Mouse (Mus musculus): Measurements from ENCODE around the gene Rabepk.
A peak's percentile ranks its signal among the peaks of the same experiment; 100 is the strongest.
"Not testable (repeated sequence)": the region's sequence is repeated elsewhere in the genome, so short reads cannot be mapped to it uniquely, and the experiment has no call there.

Rabepk gene

DNA sequence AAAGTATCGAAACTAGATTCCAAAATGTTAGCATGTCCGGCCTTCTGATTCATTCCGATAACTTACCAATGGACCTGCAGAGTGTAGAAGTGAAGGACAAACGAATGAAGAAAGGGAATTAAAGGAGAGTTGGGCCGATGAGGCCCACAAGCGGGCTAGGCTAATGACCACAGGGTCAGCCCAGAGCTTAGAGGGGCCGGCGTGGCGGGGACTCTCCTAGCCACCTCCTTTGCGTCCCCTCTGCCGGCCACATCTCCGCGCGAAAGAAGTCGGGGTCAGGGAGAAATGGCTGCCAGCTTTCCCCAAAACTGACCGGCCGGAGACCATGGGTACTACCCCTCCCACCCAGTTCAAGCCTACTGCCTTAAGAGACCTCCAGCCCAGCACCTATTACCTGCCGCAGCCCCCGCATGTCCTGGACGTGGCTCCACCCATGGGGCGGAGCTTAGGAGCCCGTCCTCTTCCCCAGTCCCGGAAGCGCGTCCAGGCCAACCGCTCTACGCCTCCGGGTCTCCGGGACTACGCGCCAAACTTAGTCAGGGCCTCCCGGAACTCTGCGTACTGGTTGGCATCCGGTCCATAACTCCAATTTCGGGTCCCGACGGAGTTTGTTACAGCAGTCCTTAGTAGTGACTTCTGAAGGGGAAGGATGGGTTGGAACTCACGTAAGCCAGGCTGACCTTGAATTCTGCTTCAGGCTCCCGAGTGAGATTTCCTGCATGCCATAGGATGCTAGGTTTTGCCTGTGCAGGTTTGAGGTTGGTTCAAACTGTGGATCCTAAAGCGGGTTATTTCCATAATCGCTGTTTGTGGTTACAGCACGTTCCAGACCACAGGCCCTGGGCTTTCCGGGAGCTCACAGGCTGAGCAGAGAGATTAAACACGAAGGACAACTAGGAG lies at the start of gene Rabepk:
TSS of gene Rabepk (minus strand) at position 556 of the 900 bp plus-strand sequence.
- ATAC-seq (ENCODE audit: low TSS enrichment): peak; percentile 76

DNA sequence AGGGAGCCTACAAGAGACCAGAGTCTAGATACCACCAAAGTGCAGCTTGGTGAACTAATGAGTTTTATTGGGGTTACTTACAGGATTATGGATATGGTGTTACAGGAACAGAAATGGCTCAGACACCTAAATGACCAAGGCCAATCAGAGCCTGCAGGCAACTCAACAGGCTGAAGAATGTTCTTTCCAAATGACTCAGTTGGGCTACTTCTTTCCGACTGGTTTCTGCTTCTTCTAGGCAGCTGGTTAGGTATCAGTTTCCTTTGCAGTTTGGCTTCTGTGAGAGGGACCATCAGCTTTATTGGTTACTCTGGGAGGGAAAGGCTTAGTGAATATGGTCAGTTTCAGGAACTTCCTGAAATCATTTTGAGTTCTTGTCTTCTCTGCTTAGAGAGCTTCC lies 48.0 kb upstream of the Rabepk start:
- ATAC-seq (ENCODE audit: low TSS enrichment): no peak

DNA sequence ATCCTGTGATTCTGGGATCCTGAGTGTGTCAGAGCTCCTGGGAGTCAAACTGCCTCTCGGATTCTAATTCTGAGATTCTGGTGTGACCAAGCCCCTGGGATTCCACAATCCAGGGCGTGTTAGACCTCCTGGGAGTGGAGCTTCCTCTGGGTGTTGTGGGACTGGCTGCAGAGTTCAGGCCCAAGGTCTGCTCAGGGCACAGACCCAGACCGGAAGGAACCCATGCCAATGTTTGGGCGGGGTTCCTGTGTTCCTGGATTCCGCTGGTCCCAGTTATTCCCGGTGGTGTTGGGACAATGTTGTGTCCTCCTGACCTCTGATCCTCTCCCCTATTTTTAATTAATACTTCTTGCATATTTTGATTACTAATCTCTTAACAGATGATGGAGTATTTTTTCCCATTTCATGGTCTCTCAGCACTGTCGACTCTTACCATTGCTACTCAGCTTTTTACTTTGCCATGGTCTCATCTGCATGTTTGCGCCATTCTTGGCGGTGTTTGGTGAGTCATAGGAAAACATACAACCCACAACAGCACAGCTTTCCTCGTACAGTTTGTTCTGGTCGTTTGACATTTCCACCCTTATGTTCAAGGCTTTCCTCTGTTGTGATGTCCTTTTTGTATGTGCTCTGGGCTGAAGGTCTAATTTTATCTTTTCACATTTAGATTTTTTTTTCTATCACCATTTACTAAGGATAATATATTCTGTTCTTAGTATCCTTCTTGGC lies 43.7 kb upstream of the Rabepk start:
- ATAC-seq (ENCODE audit: low TSS enrichment): peak; percentile 64; the same call in 1 of the 2 replicates

DNA sequence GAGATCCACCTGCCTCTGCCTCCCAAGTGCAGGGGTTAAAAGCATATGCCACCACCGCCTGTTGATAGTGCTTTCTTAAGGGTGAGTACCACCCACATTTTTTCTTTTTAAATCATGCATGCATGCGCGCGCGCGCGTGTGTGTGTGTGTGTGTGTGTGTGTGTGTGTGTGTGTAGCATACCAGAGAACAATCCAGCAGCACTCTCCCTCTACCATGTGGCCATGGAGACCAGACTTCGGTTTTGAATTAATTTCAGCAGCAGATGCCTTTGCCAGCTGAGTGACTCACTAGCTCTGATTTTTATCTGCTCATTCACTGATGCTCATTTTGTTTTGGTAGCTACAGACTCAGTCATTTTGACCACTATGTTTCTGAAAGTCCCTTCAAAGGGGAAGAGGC lies 42.0 kb upstream of the Rabepk start:
- peak; percentile 95 for ATAC-seq (ENCODE audit: low TSS enrichment)

DNA sequence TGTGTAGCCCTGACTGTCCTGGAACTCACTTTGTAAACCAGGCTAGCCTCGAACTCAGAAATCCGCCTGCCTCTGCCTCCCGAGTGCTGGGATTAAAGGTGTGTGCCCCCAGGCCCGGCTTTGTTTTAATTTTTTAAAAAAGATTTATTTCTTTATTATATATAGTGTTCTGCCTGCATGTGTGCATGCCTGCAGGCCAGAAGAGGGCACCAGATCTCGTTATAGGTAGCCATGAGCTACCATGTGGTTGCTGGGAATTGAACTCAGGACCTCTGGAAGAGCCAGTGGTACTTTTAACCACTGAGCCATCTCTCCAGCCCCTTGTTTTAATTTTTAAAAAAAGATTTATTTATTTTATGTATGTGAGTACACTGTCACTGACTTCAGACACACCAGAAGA lies 40.4 kb upstream of the Rabepk start:
- not testable (repeated sequence) for ATAC-seq (ENCODE audit: low TSS enrichment)

DNA sequence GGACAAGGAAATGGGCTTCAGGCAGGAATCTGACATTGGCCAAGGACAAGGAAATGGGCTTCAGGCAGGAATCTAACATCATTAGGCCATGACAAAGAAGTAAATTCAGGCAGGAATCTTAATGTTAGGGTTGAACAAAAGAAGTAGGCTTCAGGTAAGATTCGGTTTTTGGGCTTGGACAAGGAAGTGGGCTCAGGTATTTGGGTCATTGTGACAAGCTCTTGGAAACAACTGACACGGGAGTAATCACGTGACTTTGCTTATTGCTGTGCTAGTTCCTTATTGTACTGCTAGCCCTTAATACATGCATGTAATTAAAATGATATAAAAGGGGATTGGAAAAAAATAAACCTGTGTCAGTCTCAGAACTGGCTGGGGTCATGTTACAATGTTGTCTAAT lies 36.0 kb upstream of the Rabepk start:
- ATAC-seq (ENCODE audit: low TSS enrichment): no peak

DNA sequence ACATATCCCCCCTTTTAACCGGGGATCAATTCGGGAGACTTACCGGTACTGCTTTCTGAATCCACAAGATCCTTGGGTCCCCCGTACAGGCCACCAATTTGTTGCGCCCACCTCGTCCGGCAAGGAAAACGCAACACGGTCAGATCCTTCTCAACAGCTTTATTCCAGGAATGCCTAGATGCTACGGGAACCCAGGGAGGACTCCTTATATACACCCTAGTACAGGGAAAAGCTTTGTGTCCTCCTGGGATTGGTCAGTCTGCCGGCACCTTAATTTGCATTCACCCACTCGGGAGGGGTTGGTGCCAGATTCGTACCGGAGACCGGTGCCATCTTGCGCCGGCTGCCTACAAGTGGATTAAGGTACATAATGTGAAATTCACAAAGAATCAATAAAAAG lies 33.9 kb upstream of the Rabepk start:
- ATAC-seq (ENCODE audit: low TSS enrichment): no peak

DNA sequence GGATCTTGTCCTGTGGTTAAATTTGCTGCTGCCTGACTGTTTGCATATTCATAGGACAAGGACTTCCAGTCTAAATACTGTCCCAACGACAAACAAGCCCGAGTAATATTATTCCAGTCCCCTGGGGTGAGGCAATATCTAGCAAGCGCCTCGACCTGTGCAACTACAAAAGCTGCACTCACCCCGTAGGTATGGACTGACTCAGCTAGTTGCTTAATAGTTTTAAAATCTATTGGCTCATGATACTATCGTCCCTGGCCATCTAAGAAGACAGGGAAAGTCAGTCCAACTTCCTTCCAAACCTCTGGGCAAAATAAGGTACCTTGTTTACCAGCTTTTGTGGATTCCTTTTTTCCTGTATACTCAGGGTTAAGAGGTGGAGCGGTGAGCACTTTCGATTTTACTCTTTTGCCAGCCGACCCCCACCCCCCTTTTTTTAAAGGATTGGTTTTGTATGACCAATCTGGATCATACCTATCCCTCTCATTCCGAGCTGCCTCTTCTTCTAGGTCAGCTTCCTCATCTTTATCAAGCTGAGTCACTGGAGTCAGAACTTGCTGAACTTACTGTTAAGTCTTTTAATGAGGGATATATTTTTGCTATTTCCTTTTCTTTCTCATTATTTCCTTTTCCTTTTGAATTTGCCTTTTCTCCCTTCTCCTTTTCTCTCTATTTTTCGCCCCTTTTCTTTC lies 33.2 kb upstream of the Rabepk start, which contains the start of gene Gm34653:
TSS of gene Gm34653 (plus strand) at position 242 of the 692 bp plus-strand sequence.
- not testable (repeated sequence) for ATAC-seq (ENCODE audit: low TSS enrichment)

DNA sequence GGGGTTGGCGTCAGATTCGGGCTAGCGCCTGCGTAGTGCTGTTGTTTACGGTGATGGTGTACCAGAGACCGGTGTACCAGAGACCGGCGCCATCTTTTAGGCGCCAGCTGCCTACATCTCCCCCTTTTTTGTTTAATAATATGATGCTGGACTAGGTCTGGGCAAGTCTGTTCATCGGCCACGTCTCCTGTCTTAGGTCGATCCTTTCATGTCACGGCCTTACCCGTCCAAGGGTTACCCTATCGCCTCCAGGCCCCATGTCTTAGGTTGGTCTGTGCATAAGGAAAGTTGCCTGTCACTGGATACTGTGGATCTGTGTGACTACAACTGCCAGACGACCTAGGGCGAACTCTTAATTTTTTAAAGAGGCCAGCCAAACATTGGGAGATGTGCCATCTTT lies 30.4 kb upstream of the Rabepk start:
- ATAC-seq (ENCODE audit: low TSS enrichment): not testable (repeated sequence)

DNA sequence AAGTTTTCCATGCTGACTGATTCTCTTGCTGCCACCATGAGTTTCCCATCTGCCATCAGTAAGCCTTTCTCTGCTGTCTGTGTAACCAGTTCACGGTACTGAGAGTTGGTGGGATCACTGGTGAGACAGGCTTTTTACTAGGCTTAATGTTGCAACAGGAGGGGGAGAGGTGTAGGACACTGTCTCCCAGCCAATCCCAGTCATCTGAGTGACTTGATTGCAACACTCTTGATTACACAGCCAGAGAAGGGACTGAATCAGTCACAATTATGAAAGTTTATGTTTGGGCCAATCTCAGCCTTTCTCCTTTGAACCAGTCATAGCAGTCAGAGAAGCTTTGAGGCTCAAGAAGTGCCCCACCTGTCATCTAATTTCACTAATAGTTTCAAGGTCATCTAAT lies 28.3 kb upstream of the Rabepk start:
- no peak for ATAC-seq (ENCODE audit: low TSS enrichment)

DNA sequence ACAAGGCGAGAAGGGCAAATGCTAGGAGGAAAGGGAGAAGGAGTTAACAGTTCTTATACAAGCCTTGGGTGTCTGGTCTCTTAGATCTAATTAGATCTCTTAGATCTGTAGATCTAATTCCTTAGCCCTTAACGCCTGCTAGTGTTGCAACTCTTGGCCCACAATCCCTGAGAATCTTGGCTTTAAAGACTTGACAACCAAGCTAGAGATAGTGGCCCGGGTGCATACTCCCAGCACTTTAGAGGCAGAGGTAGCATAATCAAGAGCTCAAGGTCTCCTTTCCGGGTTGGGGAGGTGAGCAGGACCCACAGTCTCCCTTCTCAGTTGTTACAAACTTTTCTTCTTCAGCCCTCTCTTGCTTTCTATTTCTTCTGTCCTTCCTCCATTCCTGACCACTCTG lies 27.9 kb upstream of the Rabepk start:
- ATAC-seq (ENCODE audit: low TSS enrichment): no peak

DNA sequence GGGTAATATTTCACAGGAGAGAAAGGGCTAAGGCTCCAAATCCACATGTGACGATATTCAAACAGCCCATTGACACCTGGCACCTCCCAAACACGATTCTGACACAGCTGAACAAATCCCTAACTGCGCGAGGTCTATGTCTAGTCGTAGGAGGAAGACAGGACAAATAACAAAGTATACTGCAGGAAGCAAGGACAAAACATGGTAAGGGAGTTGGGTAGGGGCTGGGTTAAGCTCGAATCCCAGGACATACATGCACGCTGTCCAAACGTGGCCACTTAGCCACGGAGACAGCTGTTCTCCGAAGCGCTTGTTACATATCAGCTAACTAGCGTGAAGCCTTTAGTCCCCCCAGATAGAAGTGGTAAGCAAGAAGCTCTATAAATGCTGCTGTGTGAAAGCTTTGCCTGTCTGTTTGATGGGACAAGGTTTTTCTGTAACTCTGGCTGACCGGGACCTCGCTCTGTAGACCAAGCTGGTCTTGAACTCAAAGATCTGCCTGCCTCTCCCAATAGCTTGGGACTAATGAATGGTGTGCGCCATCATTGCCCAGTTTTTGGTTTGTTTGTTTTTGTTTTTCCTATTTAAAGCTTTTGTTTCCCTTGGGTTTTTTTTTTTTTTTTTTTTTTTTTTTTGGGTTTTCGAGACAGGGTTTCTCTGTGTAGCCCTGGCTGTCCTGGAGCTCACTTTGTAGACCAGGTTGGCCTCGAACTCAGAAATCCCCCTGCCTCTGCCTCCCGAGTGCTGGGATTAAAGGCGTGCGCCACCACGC lies 26.9 kb upstream of the Rabepk start:
- ATAC-seq (ENCODE audit: low TSS enrichment): 0 out of 2 replicates have a peak, but pooled peaks have one; percentile 24

DNA sequence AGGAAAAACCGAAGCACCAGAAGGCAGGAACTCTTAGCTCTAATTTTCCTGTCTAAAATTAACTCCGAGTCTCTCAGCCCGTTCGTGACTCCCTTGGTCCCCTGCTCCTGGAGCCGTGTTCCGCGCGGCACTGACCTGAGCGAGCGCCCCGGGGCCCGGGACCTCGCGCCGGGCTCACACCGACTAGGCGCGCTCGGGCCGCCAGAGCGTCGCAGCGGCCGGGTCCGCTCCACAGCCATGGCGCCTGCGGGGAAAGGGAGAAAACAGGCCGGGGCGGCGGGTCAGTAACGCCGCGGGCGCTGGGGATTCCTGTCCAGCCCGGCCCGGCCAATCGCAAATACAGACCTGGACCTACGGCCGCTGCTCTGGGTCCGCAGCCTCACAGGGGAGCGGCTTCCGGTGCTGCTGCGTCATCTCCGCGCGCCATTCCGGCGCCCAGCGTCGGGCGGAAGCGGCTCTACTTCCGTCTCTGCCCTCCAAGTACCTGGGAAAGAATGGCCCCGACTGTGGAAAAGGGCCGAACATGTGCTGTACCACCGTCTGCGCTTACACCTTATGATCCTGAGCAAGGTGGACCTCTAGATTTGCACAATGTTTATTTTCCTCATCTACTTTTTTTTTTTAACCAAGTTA lies 26.2 kb upstream of the Rabepk start, which contains the start of gene Fbxw2:
TSS of gene Fbxw2 (minus strand) at position 485 of the 633 bp plus-strand sequence.
- ATAC-seq (ENCODE audit: low TSS enrichment): peak; percentile 99

DNA sequence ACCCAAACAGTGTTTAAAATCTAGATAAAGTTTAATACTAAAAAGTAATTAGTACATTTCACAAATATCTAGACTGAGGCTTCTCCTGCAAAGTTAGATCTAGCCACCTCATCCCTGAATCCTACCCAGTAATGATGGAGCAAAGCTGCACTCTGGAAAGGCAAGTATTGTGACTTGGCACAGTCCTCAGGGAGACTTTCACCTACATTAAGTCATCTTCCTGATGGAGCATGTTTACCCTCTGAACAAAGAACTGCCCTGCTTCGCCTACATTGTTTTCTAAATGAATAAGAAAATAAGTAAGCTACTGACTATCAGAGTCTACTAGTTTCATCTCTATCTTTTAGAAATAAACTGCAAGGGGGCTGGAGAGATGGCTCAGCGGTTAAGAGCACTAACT lies 18.8 kb upstream of the Rabepk start:
- ATAC-seq (ENCODE audit: low TSS enrichment): no peak

DNA sequence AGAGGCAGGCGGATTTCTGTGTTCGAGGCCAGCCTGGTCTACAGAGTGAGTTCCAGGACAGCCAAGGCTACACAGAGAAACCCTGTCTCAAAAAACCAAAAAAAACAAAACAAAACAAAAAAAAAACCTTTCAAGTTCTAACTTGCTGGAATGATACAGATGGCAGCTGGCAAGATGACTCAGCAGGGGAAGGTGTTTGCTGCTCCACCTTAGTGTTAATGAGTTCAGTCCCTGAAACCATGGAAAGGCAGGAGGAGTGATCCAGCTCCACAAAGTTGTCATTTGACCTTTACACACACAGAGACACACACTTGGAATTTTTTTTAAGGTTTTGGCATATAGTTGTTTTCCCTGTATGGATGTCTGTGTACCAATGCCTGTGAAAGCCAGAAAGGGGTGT lies 16.2 kb upstream of the Rabepk start:
- ATAC-seq (ENCODE audit: low TSS enrichment): not testable (repeated sequence)

DNA sequence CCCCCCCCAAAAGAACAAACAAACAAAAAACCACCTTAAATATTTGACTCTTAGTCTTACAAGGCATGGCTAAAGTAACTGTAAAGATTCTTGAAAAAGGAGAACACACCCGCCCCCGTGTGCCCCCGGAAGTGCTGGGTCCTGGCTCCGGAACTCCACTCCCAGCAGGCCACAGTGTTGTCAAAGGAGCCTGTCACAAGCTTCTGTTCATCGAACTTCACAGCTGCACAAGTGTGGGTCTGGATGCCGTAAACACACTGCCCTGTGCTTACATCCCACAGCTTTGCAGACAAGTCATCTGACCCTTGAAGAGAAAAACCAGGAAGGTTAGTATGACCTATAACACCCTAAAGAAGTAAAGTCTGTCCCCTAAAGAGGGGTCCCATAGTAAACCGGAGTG lies 13.0 kb upstream of the Rabepk start:
- no peak for ATAC-seq (ENCODE audit: low TSS enrichment)

DNA sequence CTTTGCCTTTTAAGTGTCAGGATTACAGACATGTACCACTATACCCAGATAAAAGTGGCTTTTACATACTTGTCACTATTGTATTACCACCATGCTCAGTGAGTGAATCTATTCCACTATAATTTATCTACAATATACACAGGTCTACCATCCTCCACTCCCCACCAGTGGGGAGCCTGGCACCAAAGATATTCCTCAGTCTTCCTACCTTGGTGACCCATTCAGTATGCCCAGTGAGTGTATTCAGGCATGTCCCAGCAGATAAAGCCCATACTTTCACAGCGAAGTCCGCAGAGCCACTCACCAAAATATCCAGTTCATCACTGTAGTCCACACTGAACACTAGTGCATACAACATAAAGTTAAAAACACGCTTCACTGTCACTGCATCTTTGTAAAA lies 11.1 kb upstream of the Rabepk start:
- no peak for ATAC-seq (ENCODE audit: low TSS enrichment)

DNA sequence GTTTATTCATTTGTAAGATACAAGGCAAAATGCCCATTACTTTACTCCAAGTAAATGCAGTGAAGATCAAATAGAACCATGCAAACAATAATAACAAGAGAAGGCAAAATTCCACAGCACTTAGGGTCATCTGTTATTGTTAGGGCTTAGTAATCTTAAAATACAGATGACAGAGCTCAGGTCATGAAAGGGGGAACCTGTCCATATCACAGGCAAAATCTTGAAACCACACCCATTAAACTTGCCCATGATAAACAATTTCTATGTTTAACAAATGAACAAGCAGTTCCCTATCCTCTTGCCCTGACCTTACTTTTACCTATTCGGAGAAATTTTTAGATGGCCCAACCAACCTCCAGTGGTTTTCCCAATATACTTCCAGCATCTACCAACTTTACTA lies 9.9 kb upstream of the Rabepk start:
- ATAC-seq (ENCODE audit: low TSS enrichment): no peak

DNA sequence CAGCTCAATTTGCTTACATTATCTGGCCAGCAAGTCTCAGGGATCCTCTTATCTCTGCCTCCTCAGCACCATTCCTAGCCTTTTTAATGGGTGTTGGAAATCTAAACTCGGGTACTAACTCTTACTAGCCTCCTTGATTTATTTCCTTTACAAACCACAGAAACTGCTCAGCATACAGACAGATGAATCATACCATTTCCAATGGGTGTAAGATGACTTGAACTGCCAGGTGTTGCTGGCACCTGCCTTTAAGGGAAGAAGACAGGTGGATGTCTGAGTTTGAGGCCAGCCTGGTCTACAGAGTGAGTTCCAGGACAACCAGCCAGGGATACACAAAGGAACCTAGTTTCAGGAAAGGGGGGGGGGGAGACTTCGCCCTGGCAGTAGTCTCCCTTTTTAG lies 8.3 kb upstream of the Rabepk start:
- ATAC-seq (ENCODE audit: low TSS enrichment): no peak

DNA sequence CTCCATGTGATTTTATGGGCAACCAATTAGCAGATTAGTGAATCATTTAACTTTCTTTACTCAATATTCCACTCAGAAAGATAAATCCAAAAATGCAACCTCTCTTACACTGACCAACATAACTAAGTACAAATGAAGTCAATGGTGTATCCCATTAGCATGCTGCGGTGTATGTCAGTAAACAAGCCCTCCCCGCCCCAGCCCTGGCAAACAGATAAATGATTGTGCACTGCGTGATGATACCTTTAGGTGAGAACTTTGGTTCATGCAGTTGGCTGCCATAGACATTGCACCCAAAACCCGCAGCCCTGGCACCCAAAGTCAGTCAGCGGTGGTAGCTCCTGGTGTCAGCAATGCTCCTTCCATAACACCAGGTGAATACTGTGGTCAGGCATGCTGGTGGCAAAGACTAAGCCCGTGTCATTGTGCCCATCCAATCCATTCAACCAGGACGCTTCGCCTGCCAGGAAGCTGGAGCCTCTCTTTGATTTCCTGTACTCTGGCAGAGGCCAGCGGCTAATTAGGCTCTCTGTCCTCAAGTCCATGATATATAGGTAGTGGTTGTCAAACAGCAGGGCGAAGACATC lies 5.7 kb upstream of the Rabepk start:
- no peak for ATAC-seq (ENCODE audit: low TSS enrichment)

DNA sequence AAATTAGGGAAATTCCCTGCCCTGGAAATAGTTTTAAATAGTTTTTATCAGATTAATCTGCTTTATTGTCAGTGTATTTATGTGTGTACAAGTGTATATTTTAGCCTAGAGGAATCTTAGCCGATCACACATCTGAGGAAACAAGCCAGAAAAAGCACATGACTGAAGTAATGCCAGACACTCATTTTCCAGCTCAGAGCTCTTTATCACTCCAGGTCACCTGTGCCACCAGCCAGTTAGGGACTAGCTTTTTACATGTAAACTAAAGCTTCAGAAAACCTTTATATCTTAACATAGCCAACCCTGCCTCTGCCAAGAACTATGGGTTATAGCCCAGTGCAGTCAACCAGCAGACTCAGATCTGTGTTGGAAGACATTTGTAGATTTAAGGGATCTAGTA lies 5.1 kb upstream of the Rabepk start:
- ATAC-seq (ENCODE audit: low TSS enrichment): no peak
